Comparison of ENCODE assay signal across 9 mouse cellular contexts in the genomic region with DNA sequence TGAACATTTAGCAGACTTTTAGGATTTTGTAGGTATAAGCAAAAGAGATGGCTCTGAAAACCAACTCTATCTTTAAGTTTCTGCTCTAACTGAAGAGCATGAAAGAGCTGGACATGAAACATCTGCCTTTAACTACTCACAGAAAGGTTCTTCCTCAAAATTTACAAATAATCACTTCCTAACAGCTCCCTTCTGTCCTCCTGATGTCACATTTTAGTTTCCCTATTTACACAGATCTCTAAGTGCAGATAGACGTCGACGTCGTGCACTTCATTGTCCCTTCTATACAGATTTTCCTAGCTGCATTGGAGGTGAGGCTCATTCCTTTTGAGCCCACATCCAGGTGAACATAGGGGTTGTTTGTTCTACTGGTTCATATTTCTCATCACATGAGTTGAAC.
DNase-seq lines count a peak whose midpoint lies in the region; ATAC-seq and TF ChIP-seq lines count a peak whose summit lies in the region.
"Had no signal": no experiment of that assay in that cellular context is flagged by ENCODE, and none has a peak within 500 bp of the region (broad histone marks: within the 10 kb centered on the region; RNA-seq: fewer than 3 reads in every experiment).

No protein-coding gene starts in this region.

- no peak for DNase-seq in heart, postnatal 4 days
- DNase-seq in layer of hippocampus, adult 2 months (ENCODE audit: low spot score in 2 of 2): no peak
- no peak for DNase-seq in layer of hippocampus, postnatal 25 days (ENCODE audit: extremely low spot score in 1 of 2, low spot score in 1 of 2)
- no peak for DNase-seq in liver, postnatal 0 days
- no peak for DNase-seq in cerebellum, postnatal 10 days
- no peak for DNase-seq in testis, postnatal 10 days (ENCODE audit: low spot score)

- WGBS in heart, embryonic 11.5 days (ENCODE audit: insufficient replicate concordance): 56% methylated on average over 4 of the region's 4 CpGs
- WGBS in liver, postnatal 0 days (ENCODE audit: insufficient replicate concordance): 41% methylated on average over 4 of the region's 4 CpGs

- no peak for ATAC-seq in heart, embryonic 11.5 days (replicated peaks; ENCODE audit: insufficient number of reproducible peaks, low FRiP score, low TSS enrichment)
- ATAC-seq in liver, postnatal 0 days: peak; percentile 15; the same call in 1 of the 2 replicates
- ATAC-seq: inflammation-experienced regulatory T-cells, adult 6 months had no signal

- no peak for TF ChIP-seq CTCF in layer of hippocampus, adult 2 months (conservative IDR thresholded peaks at IDR 0.05)
- no peak for TF ChIP-seq CTCF in bone marrow macrophage, adult 2 months (IDR thresholded peaks at IDR 0.05; ENCODE audit: low read depth, low read length)
- no peak for TF ChIP-seq CTCF in liver, postnatal 0 days (IDR thresholded peaks at IDR 0.05; ENCODE audit: low read depth)

- H3K4me3 ChIP-seq in heart, embryonic 11.5 days (ENCODE audit: low read depth, low read length): no peak overlapping the region
- no peak overlapping the region for H3K4me3 ChIP-seq in layer of hippocampus, adult 2 months
- H3K4me3 ChIP-seq in bone marrow macrophage, adult 2 months (ENCODE audit: insufficient read depth, low read length): peak overlapping the region; percentile 44
- no peak overlapping the region for H3K4me3 ChIP-seq in liver, postnatal 0 days (ENCODE audit: low read depth, low read length)

- no peak for TF ChIP-seq EP300 in liver, postnatal 0 days (IDR thresholded peaks at IDR 0.05; ENCODE audit: low read depth)

- H3K9ac ChIP-seq in heart, embryonic 11.5 days (ENCODE audit: low read depth, low read length): no peak overlapping the region
- no peak overlapping the region for H3K9ac ChIP-seq in liver, postnatal 0 days (replicated peaks)

- no peak overlapping the region for H3K4me2 ChIP-seq in heart, embryonic 11.5 days
- H3K4me2 ChIP-seq in liver, postnatal 0 days (ENCODE audit: low read depth, low read length): 0 out of 2 replicates have a peak overlapping the region, but pooled peaks have one; percentile 31

- TF ChIP-seq POLR2A in bone marrow macrophage, adult 2 months (IDR thresholded peaks at IDR 0.05; ENCODE audit: borderline replicate concordance, low read depth, low read length): no peak

- peaks cover 12% of the 10 kb centered on the region for H3K4me1 ChIP-seq in heart, embryonic 11.5 days (ENCODE audit: control insufficient read depth, insufficient read depth, low read length)
- H3K4me1 ChIP-seq in bone marrow macrophage, adult 2 months (ENCODE audit: control insufficient read depth, insufficient read depth, low read length): peaks cover 21% of the 10 kb centered on the region
- H3K4me1 ChIP-seq in liver, postnatal 0 days (ENCODE audit: insufficient read depth): peaks cover 18% of the 10 kb centered on the region

- no peaks in the 10 kb centered on the region for H3K9me3 ChIP-seq in heart, embryonic 11.5 days (replicated peaks; ENCODE audit: control insufficient read depth, low read length)
- no peaks in the 10 kb centered on the region for H3K9me3 ChIP-seq in liver, postnatal 0 days (ENCODE audit: low read length)

- H3K27ac ChIP-seq in heart, embryonic 11.5 days (ENCODE audit: low read depth, low read length): peak overlapping the region; percentile 32; the same call in 1 of the 2 replicates
- peak overlapping the region; percentile 59 for H3K27ac ChIP-seq in layer of hippocampus, adult 2 months
- H3K27ac ChIP-seq in bone marrow macrophage, adult 2 months (ENCODE audit: insufficient read depth, low read depth, low read length): peak overlapping the region; percentile 99
- peak overlapping the region; percentile 74 for H3K27ac ChIP-seq in liver, postnatal 0 days (ENCODE audit: low read depth)

- H3K27me3 ChIP-seq in heart, embryonic 11.5 days (ENCODE audit: control insufficient read depth, insufficient read depth, low read length): no peaks in the 10 kb centered on the region
- no peaks in the 10 kb centered on the region for H3K27me3 ChIP-seq in liver, postnatal 0 days (ENCODE audit: insufficient read depth, low read length)

- H3K36me3 ChIP-seq in heart, embryonic 11.5 days (ENCODE audit: control insufficient read depth, insufficient read depth, low read length): no peaks in the 10 kb centered on the region
- H3K36me3 ChIP-seq in liver, postnatal 0 days (replicated peaks; ENCODE audit: insufficient read depth, low read length): no peaks in the 10 kb centered on the region

Comparison
In these comparisons a context has a peak if more than half of its experiments do, and no peak if none do; other contexts are left out.
1. H3K27ac ChIP-seq: peak in every context shown above with its lines; median percentile 99 in bone marrow macrophage, adult 2 months; 74 in liver, postnatal 0 days; 59 in layer of hippocampus, adult 2 months; 32 in heart, embryonic 11.5 days.